Mouse (Mus musculus) CH12.LX (cell line): Measurements from ENCODE around the gene Hgf. TPM values are rescaled to one million over a fixed set of nuclear protein-coding genes. Genes with fewer than 3 reads are reported as not detected.

ENCODE experiments used
- DNase-seq: peaks from one replicate; pipeline ENCODE4 v3.0.0-alpha.2; 2013; ENCODE audit errors: extremely low read depth
- H3K27ac ChIP-seq: 2 replicates; pipeline ENCODE4 v1.5.1; 2012; ENCODE audit warnings: low read depth, mild to moderate bottlenecking, control low read depth, moderate library complexity; ENCODE audit not compliant: insufficient read depth
- H3K27me3 ChIP-seq: replicated peaks from 2 replicates; pipeline ENCODE3; 2012; ENCODE audit warnings: inconsistent platforms
- H3K36me3 ChIP-seq, 2 experiments: replicated peaks in 1 of 2; 2 replicates each; pipeline versions ENCODE3 to v1.6.1; 2012; ENCODE audit warnings: inconsistent platforms in 1 of 2, low read length in 1 of 2, mild to moderate bottlenecking in 1 of 2, mixed read lengths in 1 of 2, moderate library complexity in 1 of 2; ENCODE audit not compliant: control insufficient read depth in 1 of 2, insufficient read depth in 1 of 2
- H3K4me1 ChIP-seq, 2 experiments: 2 replicates each; pipeline ENCODE4 v1.6.1; 2012; ENCODE audit warnings: inconsistent platforms in 1 of 2, moderate library complexity in 1 of 2; ENCODE audit not compliant: insufficient read depth in 2 of 2, control insufficient read depth in 1 of 2
- H3K4me2 ChIP-seq: 2 replicates; pipeline ENCODE4 v1.6.1; 2012; ENCODE audit warnings: low read depth, mild to moderate bottlenecking, control low read depth; ENCODE audit not compliant: poor library complexity, insufficient read depth, severe bottlenecking
- H3K4me3 ChIP-seq, 3 experiments: fragments of 150-350 bp in 1 of 3; sonication (generic) in 1 of 3; replicated peaks in 1 of 3; 2 replicates each; pipeline versions ENCODE3 to v1.5.1; 2011 to 2012; ENCODE audit warnings: low read depth in 2 of 3, low read length in 2 of 3, mild to moderate bottlenecking in 2 of 3, moderate library complexity in 2 of 3, control low read depth in 1 of 3, improper control_type of control experiment in 1 of 3, inconsistent platforms in 1 of 3, mixed read lengths in 1 of 3; ENCODE audit not compliant: poor library complexity in 1 of 3
- H3K79me2 ChIP-seq: replicated peaks from 2 replicates; pipeline ENCODE4 v1.6.1; 2012; ENCODE audit warnings: mild to moderate bottlenecking, moderate library complexity; ENCODE audit not compliant: control insufficient read depth, poor library complexity, insufficient read depth, severe bottlenecking; ENCODE audit errors: extremely low read depth
- H3K9ac ChIP-seq: 2 replicates; pipeline ENCODE4 v1.6.1; 2012; ENCODE audit warnings: low read depth, mild to moderate bottlenecking, control low read depth, moderate library complexity; ENCODE audit not compliant: insufficient read depth
- H3K9me3 ChIP-seq: replicated peaks from 2 replicates; pipeline ENCODE3; 2012; ENCODE audit warnings: low read length, inconsistent platforms, mixed read lengths
- BHLHE40 ChIP-seq: IDR thresholded peaks from 2 replicates; pipeline ENCODE4 v1.6.1; 2011; ENCODE audit warnings: mild to moderate bottlenecking, low read depth, low read length, improper control_type of control experiment
- CTCF ChIP-seq, 2 experiments: IDR thresholded peaks in 1 of 2; conservative IDR thresholded peaks in 1 of 2; 2 replicates each; pipeline ENCODE4 v1.5.1; 2011 to 2012; ENCODE audit warnings: low read depth in 2 of 2, low read length in 2 of 2, improper control_type of control experiment in 1 of 2, inconsistent platforms in 1 of 2, mild to moderate bottlenecking in 1 of 2, moderate library complexity in 1 of 2
- GABPA ChIP-seq: IDR thresholded peaks from 2 replicates; pipeline ENCODE4 v1.6.1; 2012; ENCODE audit warnings: low read depth, low read length, improper control_type of control experiment, inconsistent platforms; ENCODE audit not compliant: insufficient replicate concordance
- IRF4 ChIP-seq: IDR thresholded peaks from 2 replicates; pipeline ENCODE4 v1.6.1; 2014; ENCODE audit warnings: low read depth, mild to moderate bottlenecking, inconsistent platforms, low read length, improper control_type of control experiment
- KAT2A ChIP-seq: IDR thresholded peaks from 2 replicates; pipeline ENCODE4 v1.6.1; 2012; ENCODE audit warnings: low read length, improper control_type of control experiment, inconsistent platforms; ENCODE audit not compliant: insufficient replicate concordance
- MAX ChIP-seq: IDR thresholded peaks from 2 replicates; pipeline ENCODE4 v1.6.1; 2011; ENCODE audit warnings: low read length, improper control_type of control experiment
- MAZ ChIP-seq: IDR thresholded peaks from 2 replicates; pipeline ENCODE4 v1.6.1; 2012; ENCODE audit warnings: low read depth, mild to moderate bottlenecking, inconsistent platforms, low read length, improper control_type of control experiment, moderate library complexity
- MEF2A ChIP-seq: IDR thresholded peaks from 2 replicates; pipeline ENCODE4 v1.6.1; 2014; ENCODE audit warnings: low read depth, mild to moderate bottlenecking, inconsistent platforms, low read length, improper control_type of control experiment, borderline replicate concordance
- MXI1 ChIP-seq: IDR thresholded peaks from 2 replicates; pipeline ENCODE4 v1.6.1; 2011; ENCODE audit warnings: mild to moderate bottlenecking, low read depth, low read length, improper control_type of control experiment
- NELFE ChIP-seq: IDR thresholded peaks from 2 replicates; pipeline ENCODE4 v1.6.1; 2011; ENCODE audit warnings: low read depth, low read length, improper control_type of control experiment
- RCOR1 ChIP-seq: conservative IDR thresholded peaks from 2 replicates; pipeline ENCODE4 v1.6.1; 2012; ENCODE audit warnings: low read depth, mild to moderate bottlenecking, inconsistent platforms, low read length, improper control_type of control experiment
- SMC3 ChIP-seq: IDR thresholded peaks from 2 replicates; pipeline ENCODE4 v1.6.1; 2011; ENCODE audit warnings: low read depth, low read length, improper control_type of control experiment
- TBP ChIP-seq: conservative IDR thresholded peaks from 2 replicates; pipeline ENCODE4 v1.6.1; 2011; ENCODE audit warnings: low read depth, low read length, improper control_type of control experiment
- TCF12 ChIP-seq: IDR thresholded peaks from 2 replicates; pipeline ENCODE4 v1.6.1; 2014; ENCODE audit warnings: low read depth, mild to moderate bottlenecking, inconsistent platforms, low read length, improper control_type of control experiment
- UBTF ChIP-seq: IDR thresholded peaks from 2 replicates; pipeline ENCODE4 v1.6.1; 2012; ENCODE audit warnings: low read depth, mild to moderate bottlenecking, inconsistent platforms, low read length, improper control_type of control experiment, moderate library complexity
- USF1 ChIP-seq: IDR thresholded peaks from 2 replicates; pipeline ENCODE4 v1.6.1; 2014; ENCODE audit warnings: low read depth, mild to moderate bottlenecking, inconsistent platforms, low read length, improper control_type of control experiment
- USF2 ChIP-seq: conservative IDR thresholded peaks from 2 replicates; pipeline ENCODE4 v1.6.1; 2011; ENCODE audit warnings: low read depth, low read length, improper control_type of control experiment
- ZKSCAN1 ChIP-seq: IDR thresholded peaks from 2 replicates; pipeline ENCODE4 v1.6.1; 2012; ENCODE audit warnings: low read depth, inconsistent platforms, low read length, improper control_type of control experiment, borderline replicate concordance
- dilution Hi-C: fragments of 300-500 bp; cut with MboI; formaldehyde crosslinking; loops from 2 replicates; pipeline ENCODE4 v1.14.3; 2020; ENCODE audit warnings: low sequenced_read_pairs; ENCODE audit not compliant: extremely low pct_unique_long_range_greater_than_20kb, extremely low pct_ligation_motif_present
- in situ Hi-C: fragments of 300-500 bp; cut with MboI; formaldehyde crosslinking; loops from 3 replicates; pipeline ENCODE4 v1.14.3; 2019; ENCODE audit warnings: low sequenced_read_pairs, low pct_ligation_motif_present, low pct_unique_long_range_greater_than_20kb, mixed read lengths
- polyA plus RNA-seq: library from polyadenylated mRNA; unstranded; fragments of >175 nt; gene quantifications from 2 replicates; pipeline ENCODE4 v1.2.1, GENCODE M21; 2012; ENCODE audit warnings: low read depth; ENCODE audit not compliant: insufficient read length
- total RNA-seq, 2 experiments: library from RNA; depleted of rRNA; stranded (reverse); fragments of 300-350 nt in 1 of 2; fragments of >200 nt in 1 of 2; gene quantifications; 2 replicates each; pipeline ENCODE4 v1.2.3; 2012 to 2014

Gene Hgf
- total and polyA plus RNA-seq, 3 experiments: not detected

- H3K36me3 ChIP-seq: no peaks in the 10 kb centered on the region
- no peak overlapping the region for H3K27ac ChIP-seq
- in situ Hi-C loops (no loop called here), dilution Hi-C loops (no loop called here)
- H3K27me3 ChIP-seq: no peaks in the 10 kb centered on the region
- no peak overlapping the region for H3K4me2 ChIP-seq
- no peaks in the 10 kb centered on the region for H3K4me1 ChIP-seq
- H3K9ac ChIP-seq: no peak overlapping the region
- DNase-seq: no peak
- no peak overlapping the region for H3K4me3 ChIP-seq
- no peaks in the 10 kb centered on the region for H3K9me3 ChIP-seq
- no peak for TF ChIP-seq USF2
- TF ChIP-seq MAZ: no peak
- no peak for TF ChIP-seq RCOR1
- TF ChIP-seq CTCF (conservative IDR thresholded peaks at IDR 0.05 in 1 of 2, IDR thresholded peaks at IDR 0.05 in 1 of 2; ENCODE audit: low read depth in 2 of 2, low read length in 2 of 2): no peak
- TF ChIP-seq IRF4: no peak
- TF ChIP-seq KAT2A: no peak
- no peak for TF ChIP-seq NELFE
- TF ChIP-seq TCF12: no peak
- no peak for TF ChIP-seq USF1
- TF ChIP-seq BHLHE40: no peak
- no peak for TF ChIP-seq MEF2A
- TF ChIP-seq MAX: no peak
- TF ChIP-seq ZKSCAN1: no peak
- TF ChIP-seq SMC3: no peak
- no peak for TF ChIP-seq TBP
- TF ChIP-seq MXI1: no peak
- no peak for TF ChIP-seq GABPA
- no peak for TF ChIP-seq UBTF
- H3K79me2 ChIP-seq: no peaks in the 10 kb centered on the region
These were observed 100.7 kb downstream of the Hgf start for GRCm38 (mm10) chr5:16654022-16654421.

Other genes starting within 250 kb of the Hgf start
- gene Gm28710, start 238.3 kb downstream of the Hgf start, total RNA-seq (2012; rRNA removed): not detected in 2 replicates
- gene Gm28710, start 238.3 kb downstream of the Hgf start, total RNA-seq (2014; rRNA removed): not detected in 2 replicates
- gene Gm28710, start 238.3 kb downstream of the Hgf start, polyA plus RNA-seq: not detected in 2 replicates